Mouse (Mus musculus): ENCODE data around the gene Nol10.

The Nol10 gene

DNA sequence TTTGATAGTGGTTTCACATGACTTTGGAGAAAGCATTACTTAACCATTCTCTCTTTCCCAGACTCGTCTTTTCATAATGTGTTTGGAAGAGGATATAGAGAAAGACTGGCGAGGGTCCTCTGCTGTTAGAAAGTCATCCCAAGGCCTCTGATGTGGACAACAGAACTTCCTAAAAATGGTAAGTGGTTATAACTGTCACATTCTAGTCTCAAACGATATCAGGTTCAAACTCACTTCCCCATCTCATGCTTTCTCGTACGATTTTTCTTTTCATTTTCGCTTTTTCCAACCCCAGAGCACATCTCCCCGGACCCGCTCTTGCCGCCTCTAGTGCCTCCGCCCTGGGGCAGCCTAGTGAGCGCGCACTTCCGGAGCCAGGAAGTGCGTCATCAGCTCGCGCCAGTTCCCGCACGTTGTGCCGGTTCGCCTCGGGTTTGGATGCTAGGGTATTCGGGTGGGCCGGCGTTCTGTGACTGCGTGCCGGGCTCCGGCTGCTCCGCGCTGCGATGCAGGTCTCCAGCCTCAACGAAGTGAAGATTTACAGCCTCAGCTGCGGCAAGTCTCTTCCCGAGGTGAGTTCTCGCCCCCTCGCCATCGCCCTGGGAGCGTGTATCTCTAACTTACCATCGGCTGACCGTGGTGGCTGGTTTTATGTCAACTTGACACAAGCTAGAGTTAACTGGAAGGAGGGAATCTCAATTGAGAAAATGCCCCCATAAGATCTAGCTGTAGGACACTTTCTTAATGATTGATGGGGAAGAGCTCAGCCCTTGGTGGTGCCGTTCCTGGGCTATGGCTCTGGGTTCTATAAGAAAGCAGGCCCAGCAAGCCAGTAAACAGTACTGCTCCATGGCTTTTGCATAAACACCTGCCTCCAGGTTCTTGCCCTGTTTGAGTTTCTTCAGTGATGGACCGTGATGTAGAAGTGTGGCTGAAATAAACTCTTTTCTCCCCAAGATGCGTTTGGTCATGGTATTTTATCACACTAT is at the start of gene Nol10:
TSS of gene Nol10 (plus strand) at position 411 of the 989 bp plus-strand sequence.
- DNase-seq (ENCODE audit: low spot score in 2 of 2), result peak; percentile 76 to 80

DNA sequence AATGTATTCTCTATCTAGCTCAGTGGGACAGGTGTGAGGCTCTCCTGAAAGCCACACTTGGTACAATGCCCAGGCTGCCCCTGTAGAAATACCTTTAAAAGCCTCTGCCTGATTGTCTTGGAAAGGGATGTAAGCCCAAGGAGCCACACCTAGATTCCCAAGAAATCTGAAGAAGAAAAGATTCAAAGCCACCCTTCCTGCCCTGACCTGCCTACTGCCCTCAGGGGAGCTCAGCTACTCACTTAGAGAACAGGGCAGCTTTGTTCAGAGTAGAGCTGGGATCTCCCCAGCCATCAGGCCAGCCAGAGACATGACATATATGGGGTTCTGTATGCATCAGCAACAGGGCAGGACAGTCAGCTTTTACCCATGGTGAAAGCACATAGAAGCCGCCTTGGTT is 48.4 kb upstream of the Nol10 start:
- DNase-seq (ENCODE audit: low spot score in 2 of 2), result no peak

DNA sequence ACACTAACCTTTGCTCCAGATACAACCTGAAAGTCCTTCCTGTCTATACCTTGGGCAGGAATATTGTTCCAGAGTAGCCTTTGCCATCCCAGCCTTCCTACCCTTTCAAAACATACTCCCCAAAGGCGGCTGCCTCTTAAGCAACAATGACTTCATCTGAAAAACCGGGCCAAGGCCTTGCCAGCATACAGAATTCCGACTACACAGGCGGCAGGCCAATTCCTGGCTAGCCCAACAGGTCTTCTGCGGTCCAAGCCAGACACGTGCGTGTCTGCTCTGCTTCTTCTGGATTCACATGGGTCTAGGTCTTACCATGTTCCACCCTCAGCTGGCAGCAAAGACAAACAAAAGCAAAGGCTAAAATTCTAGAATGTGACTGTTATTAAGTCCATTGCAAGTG is 42.8 kb upstream of the Nol10 start:
- no peak for DNase-seq (ENCODE audit: low spot score in 2 of 2)

DNA sequence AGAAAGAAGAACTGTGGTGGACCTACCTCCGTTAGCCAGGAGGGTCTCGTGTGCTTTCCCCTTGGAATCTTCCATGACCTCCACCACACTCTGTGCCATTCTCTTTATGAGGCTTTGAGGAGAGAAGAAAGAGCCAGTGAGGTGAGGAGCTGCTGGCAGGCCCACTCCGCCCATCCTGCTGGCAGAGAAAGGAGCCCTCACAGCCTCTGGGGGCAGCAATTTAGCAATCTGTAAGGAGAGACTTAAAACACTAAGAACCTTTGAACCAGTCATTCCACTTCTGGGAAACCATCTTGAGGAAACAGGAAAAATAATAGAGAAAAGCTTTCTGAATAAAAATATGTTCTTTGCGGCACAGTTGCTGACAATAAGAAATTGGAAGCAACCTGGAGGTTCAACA is 40.0 kb upstream of the Nol10 start:
- DNase-seq (ENCODE audit: low spot score in 2 of 2), result no peak

DNA sequence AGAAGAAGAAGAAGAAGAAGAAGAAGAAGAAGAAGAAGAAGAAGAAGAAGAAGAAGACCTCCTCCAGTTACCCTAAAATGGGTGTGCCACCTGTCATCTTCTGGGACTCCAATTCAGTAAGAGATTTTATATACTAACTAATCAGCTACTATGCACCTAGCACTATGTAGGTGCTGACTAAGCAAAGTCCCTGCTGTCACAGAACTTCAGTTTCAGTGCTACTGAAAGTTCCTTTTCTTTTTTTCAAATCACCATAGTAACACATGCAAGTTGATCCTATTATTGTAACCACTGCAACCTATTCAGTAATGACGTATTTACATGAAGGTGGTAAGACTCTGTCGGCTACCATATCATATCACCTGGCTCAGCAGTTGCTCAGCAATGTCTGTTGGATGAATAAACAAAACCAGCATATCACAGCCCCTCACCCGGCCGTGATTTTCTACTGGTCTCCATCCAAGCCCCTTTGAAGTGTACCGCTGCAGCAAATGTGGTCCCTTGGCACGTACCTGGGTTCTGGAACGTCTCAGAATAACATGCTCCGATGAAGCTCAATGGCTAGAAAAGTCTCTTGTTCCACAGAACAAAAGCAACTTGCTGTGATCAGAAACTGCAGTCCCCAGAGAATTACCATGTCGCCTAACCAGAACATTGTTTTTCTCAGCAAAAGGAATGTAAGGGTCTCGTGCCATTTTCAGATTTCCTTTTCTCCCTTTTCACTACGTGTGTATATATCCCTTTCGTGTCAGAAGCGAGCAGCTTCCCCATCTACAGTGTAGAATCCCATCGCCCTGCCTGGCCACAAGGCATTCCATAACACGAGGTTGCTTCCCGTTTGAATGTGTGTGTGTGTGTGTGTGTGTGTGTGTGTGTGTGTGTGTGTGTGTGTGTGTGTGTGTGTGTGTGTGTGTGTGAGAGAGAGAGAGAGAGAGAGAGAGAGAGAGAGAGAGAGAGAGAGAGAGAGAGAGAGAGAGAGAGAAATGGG is 37.1 kb upstream of the Nol10 start:
- DNase-seq (ENCODE audit: low spot score in 2 of 2), result no peak

DNA sequence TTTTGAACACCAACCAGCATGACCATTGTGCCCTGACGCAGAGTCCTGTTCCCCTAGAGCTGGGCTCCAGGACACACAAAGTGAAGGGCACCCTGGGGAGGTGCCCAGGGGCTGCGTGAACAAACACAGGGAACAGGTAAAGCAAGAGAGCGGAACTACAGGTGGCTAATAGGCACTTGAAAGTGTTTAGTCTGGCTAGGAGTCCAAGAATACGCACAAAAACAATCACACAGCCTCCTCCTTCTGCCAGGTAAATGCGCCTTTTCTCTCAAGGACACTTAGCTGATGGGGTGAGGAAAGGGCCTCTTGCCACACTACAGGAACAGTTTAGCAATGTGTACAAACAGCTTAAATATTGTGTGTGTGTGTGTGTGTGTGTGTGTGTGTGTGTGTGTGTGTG is 32.2 kb upstream of the Nol10 start:
- DNase-seq (ENCODE audit: low spot score in 2 of 2), result no peak

DNA sequence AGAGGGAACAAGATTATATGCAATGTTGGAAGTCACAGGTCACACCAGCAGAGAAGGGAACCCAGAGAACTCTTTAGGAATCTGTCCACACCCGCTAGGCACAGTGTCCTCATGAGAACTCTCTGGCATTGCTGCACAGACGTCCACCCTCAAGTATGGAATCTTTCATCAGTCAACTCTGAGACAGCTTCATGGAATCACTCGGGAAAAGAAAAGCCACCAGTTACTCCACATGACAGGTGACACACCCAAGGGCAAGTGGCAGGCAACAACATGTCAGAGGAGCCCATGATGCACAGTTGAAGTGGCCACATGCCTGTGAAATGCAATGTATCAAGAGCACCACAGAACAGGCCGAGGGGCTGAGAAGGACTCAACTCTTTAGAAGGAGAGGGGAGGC is 30.3 kb upstream of the Nol10 start:
- DNase-seq (ENCODE audit: low spot score in 2 of 2), result no peak

DNA sequence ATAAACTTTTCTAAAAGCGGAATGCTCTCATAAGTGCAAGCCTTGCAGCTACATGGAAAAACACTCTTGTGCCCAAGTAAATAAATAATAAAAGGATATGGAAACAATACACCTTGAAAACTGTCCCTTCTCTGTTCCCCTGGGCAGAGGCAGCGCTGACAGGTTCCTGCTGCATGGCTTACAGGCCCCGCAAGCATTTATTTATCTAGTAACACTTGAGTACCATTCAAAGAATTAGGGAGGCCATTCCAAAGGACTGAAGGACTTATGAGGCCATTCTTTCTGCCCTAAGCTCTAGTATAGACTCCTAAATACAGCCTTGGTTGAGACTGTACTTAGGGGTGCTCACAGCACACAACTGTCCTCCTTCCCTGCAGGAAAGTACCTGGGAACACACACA is 29.8 kb upstream of the Nol10 start:
- DNase-seq (ENCODE audit: low spot score in 2 of 2), result no peak

DNA sequence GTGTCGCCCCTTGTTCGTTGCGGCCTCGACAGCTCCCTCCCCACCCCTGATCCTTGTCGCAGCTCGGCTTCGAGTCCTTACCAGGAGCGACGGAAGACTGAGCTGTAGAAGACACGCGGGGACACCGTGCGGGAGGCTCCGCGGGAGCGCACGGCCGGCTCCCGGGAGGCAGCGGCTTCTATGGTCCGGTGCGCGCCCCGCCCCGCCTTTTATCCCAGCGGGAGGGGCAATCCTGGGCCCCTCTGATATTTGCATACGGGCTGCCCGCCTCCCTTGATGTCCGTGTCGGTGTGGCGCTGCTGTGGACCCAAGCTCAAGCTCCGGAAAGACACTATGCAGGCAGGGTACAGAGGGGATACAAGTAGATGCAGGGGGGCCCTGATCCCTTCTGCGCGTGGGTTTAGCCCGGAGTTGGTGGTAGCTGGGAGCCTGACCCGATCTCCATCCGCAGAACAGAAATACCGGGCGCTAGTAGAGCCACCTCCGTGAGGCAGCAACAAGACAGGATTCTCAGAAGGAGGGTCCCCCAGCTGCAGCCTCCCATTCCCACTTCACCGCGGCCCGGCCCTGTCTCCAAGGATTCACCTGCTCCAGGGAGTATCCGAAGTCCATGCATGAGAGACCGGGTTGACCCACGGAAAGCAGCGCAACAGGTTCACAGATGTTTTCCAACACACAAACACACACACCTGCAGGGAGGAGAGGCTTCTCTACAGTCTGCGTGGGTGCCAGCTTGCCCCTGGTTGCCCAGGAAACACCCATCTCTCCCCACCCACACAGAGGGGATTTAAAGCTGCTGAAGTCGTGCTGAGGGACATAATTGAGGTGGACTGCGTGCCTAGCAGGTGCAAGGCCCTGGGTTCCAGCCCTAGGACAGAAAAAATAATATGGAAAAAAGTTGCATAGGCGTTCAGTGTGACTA is 23.4 kb upstream of the Nol10 start:
- DNase-seq (ENCODE audit: low spot score in 2 of 2), result no peak

DNA sequence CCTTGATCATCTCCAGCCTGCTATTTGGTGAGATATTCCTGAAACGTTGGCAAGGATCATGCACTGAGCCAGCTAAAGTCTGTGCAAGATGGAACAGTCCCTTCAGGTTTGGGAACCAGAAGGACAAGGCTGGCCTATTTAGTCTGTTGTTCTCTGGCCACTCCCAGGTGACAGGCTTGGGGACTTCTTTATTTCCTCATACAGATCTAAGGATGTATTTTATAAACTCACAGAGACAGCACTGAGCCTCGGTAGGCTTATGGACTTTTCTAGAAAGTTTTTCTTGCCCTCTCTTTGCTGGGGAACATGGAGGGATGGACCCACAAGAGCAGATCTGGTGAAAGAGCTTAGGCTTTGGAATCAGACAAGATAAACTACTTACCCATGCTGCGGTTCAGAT is 19.0 kb upstream of the Nol10 start, which contains the start of gene Atp6v1c2:
TSS of gene Atp6v1c2 (minus strand) at position 101 of the 400 bp plus-strand sequence.
- no peak for DNase-seq (ENCODE audit: low spot score in 2 of 2)

DNA sequence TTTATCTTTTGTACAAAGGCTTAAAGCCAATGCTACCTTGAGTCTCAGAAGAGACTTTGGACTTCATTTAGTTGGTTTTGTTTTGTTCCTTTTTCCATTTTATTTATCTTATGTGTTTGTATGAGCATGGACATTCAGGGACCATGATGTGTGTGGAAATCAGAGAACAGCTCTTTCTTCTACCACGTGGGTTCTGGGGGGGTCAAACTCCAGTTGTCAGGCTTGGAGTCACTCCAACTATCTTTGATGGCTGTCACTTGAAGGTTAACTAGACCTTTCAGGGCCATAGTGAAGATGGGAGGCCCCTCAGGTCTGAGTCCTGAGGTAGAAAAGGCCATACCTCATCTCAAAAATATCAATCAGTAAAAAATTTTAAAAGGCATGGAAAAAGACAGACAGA is 14.8 kb upstream of the Nol10 start:
- no peak for DNase-seq (ENCODE audit: low spot score in 2 of 2)

DNA sequence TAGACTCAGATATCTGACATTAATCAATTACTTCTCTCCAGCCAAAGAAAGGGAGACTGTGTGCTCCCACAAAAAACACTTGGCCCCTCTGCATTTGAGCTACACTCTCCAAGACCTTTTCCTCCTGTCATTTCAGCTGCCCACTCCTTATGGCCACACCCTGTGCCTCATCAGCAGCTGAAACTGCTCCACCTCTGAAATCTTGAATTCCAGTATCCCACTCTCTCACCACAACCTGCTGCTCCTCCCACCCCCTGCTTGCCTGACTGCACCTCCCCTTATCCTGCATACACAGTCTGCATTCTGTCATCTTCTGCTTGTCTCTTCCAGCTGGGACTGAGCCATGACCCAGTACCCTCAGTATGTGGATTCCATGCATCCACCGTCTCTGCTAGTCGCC is 9.9 kb upstream of the Nol10 start:
- no peak for DNase-seq (ENCODE audit: low spot score in 2 of 2)

DNA sequence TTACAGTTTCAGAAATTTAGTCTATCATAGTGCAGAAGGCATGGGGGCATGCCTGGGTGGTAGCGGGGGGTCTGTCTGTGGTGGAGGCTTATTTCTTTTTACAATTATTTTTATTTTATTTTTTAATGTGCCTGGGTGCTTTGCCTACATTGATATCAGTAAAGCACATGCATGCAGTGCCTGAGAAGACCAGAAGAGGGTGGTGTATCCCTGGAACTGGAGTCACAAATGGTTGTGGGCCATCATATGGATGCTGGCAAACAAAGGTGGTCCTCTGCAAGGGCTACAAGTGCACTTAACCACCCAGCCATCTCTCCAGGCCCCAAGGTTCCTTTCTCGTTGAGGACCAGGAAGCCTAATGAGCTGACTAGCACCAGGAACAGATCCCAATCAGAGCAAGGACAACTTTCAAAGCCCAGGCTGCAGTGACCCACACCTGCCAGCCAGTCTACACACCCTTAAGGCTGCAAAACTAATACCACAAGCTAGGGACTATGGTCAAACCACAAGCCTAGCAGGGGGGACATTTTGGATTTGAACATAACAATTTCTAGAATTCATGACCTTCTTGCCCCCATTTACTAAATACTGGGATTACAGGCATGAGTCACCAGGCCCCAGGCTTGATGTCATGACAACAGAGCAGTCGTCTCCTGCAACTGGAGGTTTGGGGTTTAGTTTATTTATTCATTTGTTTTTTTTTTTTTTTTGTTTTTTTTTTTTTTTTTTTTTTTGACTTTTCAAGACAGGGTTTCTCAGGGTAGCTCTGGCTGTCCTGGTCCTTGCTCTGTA is 8.9 kb upstream of the Nol10 start:
- DNase-seq (ENCODE audit: low spot score in 2 of 2), result no peak

DNA sequence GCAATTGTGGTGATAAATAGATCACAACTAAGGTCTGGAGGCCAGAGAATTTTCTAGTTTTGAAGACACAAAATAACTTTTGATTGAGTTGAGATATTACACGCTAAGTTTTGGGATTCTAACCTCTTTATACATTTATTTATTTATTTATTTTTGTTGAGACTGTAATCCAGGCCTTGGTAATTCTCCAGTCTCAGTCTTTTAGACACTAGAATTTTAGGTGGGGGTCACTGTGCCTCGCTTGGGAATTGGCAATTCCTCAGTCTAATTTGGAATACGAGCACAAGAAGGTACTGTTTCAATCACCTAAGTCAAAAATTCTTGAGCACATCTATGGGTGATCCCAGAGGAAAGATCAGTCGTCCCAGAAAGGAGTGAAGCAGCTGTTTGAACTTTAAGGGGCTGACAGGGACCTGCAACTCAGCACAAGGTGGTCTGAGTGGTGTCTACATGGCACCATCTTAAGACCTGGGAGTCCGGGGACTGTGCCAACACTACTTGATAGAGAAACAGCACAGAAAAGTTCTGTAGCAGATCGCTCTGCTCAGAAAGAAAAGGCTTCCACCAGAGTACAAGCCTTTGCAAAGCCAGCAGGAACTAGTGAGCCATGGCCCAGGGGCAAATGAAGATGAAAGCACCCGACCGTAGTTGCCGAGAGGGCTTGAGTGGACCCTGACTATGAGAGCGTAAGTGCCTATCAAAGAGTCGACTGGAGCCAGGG is 771 bp upstream of the Nol10 start:
- no peak for DNase-seq (ENCODE audit: low spot score in 2 of 2)

DNA sequence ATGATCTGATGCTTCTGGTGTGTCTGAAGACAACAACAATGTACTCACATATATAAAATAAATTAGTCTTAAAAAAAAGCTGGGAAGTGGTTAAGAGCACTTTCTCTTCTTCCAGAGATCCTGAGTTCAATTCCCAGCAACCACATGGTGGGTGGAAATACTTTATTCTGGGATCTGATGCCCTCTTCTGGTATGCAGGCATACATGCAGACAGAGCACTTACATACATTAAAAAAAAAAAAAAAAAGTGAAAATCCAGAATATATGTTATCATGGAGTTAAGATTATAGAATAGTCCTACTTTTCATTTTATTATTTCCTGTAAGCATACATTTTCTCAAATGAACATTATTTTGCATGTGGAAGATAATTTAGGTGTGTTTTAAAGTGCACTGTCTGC is 1.8 kb downstream of the Nol10 start:
- no peak for DNase-seq (ENCODE audit: low spot score in 2 of 2)

DNA sequence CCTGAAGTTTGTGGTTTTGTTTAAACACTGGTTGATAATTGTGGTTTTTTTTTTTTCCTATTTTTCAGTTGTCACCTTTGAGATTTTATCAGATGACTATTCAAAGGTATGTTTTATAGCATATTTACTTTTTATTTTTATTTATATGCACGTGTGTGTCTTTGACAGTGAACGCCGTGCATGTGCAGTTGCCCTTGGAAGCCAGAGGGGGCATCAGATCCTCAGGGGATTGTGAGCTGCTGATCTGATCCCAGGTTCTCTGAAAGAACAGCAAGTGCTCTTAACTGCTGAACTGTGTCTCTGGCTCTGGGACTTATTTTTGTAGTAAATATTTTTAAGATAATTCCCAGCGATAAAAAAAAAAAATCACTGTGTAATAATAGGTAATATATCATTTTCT is 8.6 kb downstream of the Nol10 start:
- no peak for DNase-seq (ENCODE audit: low spot score in 2 of 2)

DNA sequence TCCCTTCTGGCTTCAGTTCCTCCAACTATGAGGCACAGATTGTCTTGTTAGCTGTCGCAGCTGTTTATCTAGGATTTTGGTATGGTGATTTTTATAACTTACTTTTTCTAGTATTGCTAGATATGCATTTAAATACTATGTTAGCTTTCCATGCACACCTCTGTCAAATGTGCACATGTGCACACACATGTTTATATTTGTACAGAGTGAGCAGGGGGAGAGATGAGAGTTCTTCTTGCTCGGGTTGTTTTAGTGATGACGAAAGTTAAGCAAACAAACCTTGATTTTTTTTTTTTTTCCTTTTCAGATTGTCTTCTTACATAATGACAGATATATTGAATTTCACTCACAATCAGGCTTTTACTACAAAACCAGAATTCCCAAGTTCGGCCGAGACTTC is 9.5 kb downstream of the Nol10 start:
- DNase-seq (ENCODE audit: low spot score in 2 of 2), result no peak

DNA sequence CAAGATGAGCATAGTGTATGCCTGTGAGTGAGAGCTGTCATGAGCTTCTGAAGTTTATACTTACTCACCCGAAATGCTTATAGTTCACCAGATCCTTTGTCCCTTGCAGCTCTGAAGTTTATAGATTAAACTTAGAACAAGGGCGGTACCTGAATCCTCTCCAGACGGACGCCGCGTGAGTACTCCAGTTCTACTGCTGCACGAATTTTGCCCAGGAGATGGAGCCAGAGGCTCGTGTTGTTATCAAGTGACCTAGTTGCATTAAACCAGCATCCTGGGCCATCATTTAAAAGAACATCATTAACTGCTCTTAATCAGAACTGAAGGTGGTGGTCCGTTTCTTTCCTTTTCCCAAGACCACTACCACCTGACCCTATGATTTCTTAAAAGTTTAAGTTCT is 10.7 kb downstream of the Nol10 start:
- DNase-seq (ENCODE audit: low spot score in 2 of 2), result peak in 1 of 2 experiments; percentile 44

DNA sequence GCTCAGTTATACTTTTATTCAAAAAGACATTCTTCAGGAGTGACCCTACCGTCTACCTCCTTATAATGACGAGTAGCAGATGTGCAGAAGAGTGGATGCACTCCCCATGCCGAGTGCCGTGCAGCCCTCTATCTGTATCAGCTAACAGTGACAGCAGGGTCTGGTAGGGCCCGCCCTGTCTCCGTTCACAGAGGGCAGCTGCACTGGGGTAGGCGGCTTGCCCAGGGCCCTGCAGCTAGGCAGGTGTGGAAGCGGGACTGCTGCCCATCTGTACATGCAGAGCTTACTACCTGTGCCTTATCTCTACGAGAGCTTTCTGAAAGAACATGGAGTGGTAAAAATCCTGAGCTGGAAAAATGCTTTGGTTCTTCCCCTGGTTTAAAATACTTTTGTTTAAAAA is 11.8 kb downstream of the Nol10 start:
- DNase-seq (ENCODE audit: low spot score in 2 of 2), result no peak

DNA sequence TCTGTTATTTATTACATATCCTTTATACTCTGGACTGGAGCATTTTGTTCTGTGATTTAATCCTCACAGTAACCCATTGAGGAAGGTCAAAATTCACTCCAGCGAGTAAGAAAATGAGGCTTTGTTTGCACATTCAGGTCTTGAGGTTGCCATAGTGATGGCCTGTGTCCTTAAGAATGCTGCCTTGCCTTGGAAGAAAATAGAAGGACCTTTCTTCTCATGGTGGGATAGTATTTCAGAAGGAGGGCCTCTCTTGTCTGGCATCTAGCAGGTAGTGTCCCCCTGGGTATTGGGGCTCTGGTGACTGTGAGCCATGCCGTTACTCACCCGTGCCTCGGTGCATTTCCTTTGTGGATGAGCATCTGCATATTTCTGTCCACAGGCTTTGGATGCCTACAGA is 12.4 kb downstream of the Nol10 start:
- no peak for DNase-seq (ENCODE audit: low spot score in 2 of 2)
